Mouse (Mus musculus): ENCODE measurements around the gene Mink1.
"Not testable (repeated sequence)": the region's sequence is repeated elsewhere in the genome, so short reads cannot be mapped to it uniquely, and the experiment has no call there.

Gene Mink1

GRCm38 (mm10) chr11:70557545-70557944, 5.1 kb upstream of the Mink1 start:
- no peak for DNase-seq (ENCODE audit: low read depth, low spot score)

- DNase-seq (ENCODE audit: low read depth, low spot score): no peak
Measured at GRCm38 (mm10) chr11:70561937-70562286, 769 bp upstream of the Mink1 start.

- no peak for DNase-seq (ENCODE audit: low read depth, low spot score)
Measured at GRCm38 (mm10) chr11:70562995-70563469, 351 bp downstream of the Mink1 start.

- no peak for DNase-seq (ENCODE audit: low read depth, low spot score)
Measured at GRCm38 (mm10) chr11:70563470-70564275, 992 bp downstream of the Mink1 start.

- DNase-seq (ENCODE audit: low read depth, low spot score): no peak
Measured at GRCm38 (mm10) chr11:70564276-70564873, 1.7 kb downstream of the Mink1 start.

GRCm38 (mm10) chr11:70566586-70566985, 3.9 kb downstream of the Mink1 start:
- no peak for DNase-seq (ENCODE audit: low read depth, low spot score)

- DNase-seq (ENCODE audit: low read depth, low spot score): not testable (repeated sequence)
Measured at GRCm38 (mm10) chr11:70570614-70571013, 7.9 kb downstream of the Mink1 start.

GRCm38 (mm10) chr11:70571641-70572040, 9.0 kb downstream of the Mink1 start:
- peak; percentile 77 for DNase-seq (ENCODE audit: low read depth, low spot score)

GRCm38 (mm10) chr11:70572348-70572902, 9.7 kb downstream of the Mink1 start:
- DNase-seq (ENCODE audit: low read depth, low spot score): no peak

- no peak for DNase-seq (ENCODE audit: low read depth, low spot score)
Measured at GRCm38 (mm10) chr11:70573872-70574271, 11.2 kb downstream of the Mink1 start.

GRCm38 (mm10) chr11:70577201-70577600, 14.5 kb downstream of the Mink1 start:
- no peak for DNase-seq (ENCODE audit: low read depth, low spot score)

- no peak for DNase-seq (ENCODE audit: low read depth, low spot score)
Measured at GRCm38 (mm10) chr11:70578962-70579361, 16.3 kb downstream of the Mink1 start.

GRCm38 (mm10) chr11:70579710-70580357, 17.2 kb downstream of the Mink1 start:
- no peak for DNase-seq (ENCODE audit: low read depth, low spot score)

- no peak for DNase-seq (ENCODE audit: low read depth, low spot score)
Measured at GRCm38 (mm10) chr11:70580358-70580720, 17.7 kb downstream of the Mink1 start.

GRCm38 (mm10) chr11:70580921-70581320, 18.2 kb downstream of the Mink1 start:
- DNase-seq (ENCODE audit: low read depth, low spot score): no peak

GRCm38 (mm10) chr11:70582196-70582595, 19.5 kb downstream of the Mink1 start:
- DNase-seq (ENCODE audit: low read depth, low spot score): no peak

GRCm38 (mm10) chr11:70583022-70583714, 20.5 kb downstream of the Mink1 start:
- no peak for DNase-seq (ENCODE audit: low read depth, low spot score)

- DNase-seq (ENCODE audit: low read depth, low spot score): no peak
Measured at GRCm38 (mm10) chr11:70583775-70584174, 21.1 kb downstream of the Mink1 start.

GRCm38 (mm10) chr11:70585457-70585856, 22.8 kb downstream of the Mink1 start:
- DNase-seq (ENCODE audit: low read depth, low spot score): no peak

GRCm38 (mm10) chr11:70586261-70586660, 23.6 kb downstream of the Mink1 start:
- no peak for DNase-seq (ENCODE audit: low read depth, low spot score)

GRCm38 (mm10) chr11:70586954-70587353, 24.3 kb downstream of the Mink1 start:
- DNase-seq (ENCODE audit: low read depth, low spot score): no peak

GRCm38 (mm10) chr11:70591733-70592132, 29.1 kb downstream of the Mink1 start:
- no peak for DNase-seq (ENCODE audit: low read depth, low spot score)

Data from telencephalon, adult 2 months (tissue).